Mouse (Mus musculus): Measurements from ENCODE around the gene Cda.
A peak's percentile ranks its signal among the peaks of the same experiment; 100 is the strongest.

DNA sequence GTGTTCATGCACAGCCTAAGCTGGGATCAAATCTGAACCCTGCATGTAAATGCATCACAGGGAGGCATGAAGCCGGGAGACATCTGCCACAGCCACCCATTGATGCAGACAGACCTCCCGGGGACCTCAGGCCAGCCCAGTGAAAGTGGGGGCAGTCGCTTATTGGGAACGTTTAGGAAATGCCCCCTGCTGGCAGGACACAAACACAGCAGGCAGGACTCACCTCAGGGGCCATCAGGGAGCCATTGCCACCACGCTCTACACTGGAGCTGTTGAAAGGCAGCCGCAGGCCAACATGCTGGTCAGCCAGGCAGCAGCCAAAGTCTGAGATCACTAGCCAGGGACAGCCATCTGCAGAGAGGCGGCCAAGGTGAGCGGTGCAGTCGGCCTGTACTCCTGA is 52.0 kb downstream of the Cda start:
- TF ChIP-seq CTCF (conservative IDR thresholded peaks at IDR 0.05; ENCODE audit: low read length), result peak; percentile 58
- TF ChIP-seq NANOG (IDR thresholded peaks at IDR 0.05; ENCODE audit: borderline replicate concordance, low read length), result no peak
- no peak for TF ChIP-seq POU5F1 (IDR thresholded peaks at IDR 0.05; ENCODE audit: borderline replicate concordance, low read length)
